In genomic region chr12:106633096-106633495, GRCm38 (mm10) we compare ENCODE assay signal across 9 mouse cellular contexts.
DNase-seq lines count a peak whose midpoint lies in the region; ATAC-seq and TF ChIP-seq lines count a peak whose summit lies in the region.
"Had no signal": no experiment of that assay in that cellular context is flagged by ENCODE, and none has a peak within 500 bp of the region (broad histone marks: within the 10 kb centered on the region; RNA-seq: fewer than 3 reads in every experiment).

No protein-coding gene starts in this region.

- 7% methylated on average over 8 of the region's 8 CpGs for whole genome bisulfite sequencing in forebrain, embryonic 10.5 days
- 21% methylated on average over 8 of the region's 8 CpGs for WGBS in forebrain, postnatal 0 days
- WGBS in intestine, embryonic 15.5 days: 7% methylated on average over 8 of the region's 8 CpGs

- H3K4me1 ChIP-seq in forebrain, embryonic 10.5 days: no peaks in the 10 kb centered on the region
- no peaks in the 10 kb centered on the region for H3K4me1 ChIP-seq in forebrain, postnatal 0 days (ENCODE audit: insufficient read depth)
- H3K4me1 ChIP-seq in intestine, embryonic 15.5 days (replicated peaks): no peaks in the 10 kb centered on the region
- H3K4me1 ChIP-seq: megakaryocyte, embryonic 14.5 days had no signal

- H3K27ac ChIP-seq in forebrain, embryonic 10.5 days: no peak overlapping the region
- no peak overlapping the region for H3K27ac ChIP-seq in forebrain, postnatal 0 days (ENCODE audit: low read depth, low read length)
- no peak overlapping the region for H3K27ac ChIP-seq in intestine, embryonic 15.5 days

- H3K4me2 ChIP-seq in forebrain, postnatal 0 days (ENCODE audit: low read depth): no peak overlapping the region
- H3K4me2 ChIP-seq in intestine, embryonic 15.5 days (replicated peaks): no peak overlapping the region

- DNase-seq in forebrain, embryonic 10.5 days (ENCODE audit: extremely low spot score, low spot score): peak; percentile 61
- no peak for DNase-seq in forebrain, postnatal 0 days
- DNase-seq in lung, postnatal 10 days: peak; percentile 15
- DNase-seq in lung, postnatal 25 days (ENCODE audit: low spot score): no peak
- peak; percentile 87 for DNase-seq in embryo, embryonic 11 days
- peak; percentile 6 for DNase-seq in ovary, postnatal 36 days (ENCODE audit: low spot score)

- no peaks in the 10 kb centered on the region for H3K36me3 ChIP-seq in forebrain, embryonic 10.5 days (replicated peaks)
- H3K36me3 ChIP-seq in forebrain, postnatal 0 days (ENCODE audit: insufficient read depth): no peaks in the 10 kb centered on the region
- no peaks in the 10 kb centered on the region for H3K36me3 ChIP-seq in intestine, embryonic 15.5 days

- no peaks in the 10 kb centered on the region for H3K27me3 ChIP-seq in forebrain, embryonic 10.5 days (ENCODE audit: poor library complexity, severe bottlenecking)
- H3K27me3 ChIP-seq in forebrain, postnatal 0 days (ENCODE audit: insufficient read depth, low read length): no peaks in the 10 kb centered on the region
- H3K27me3 ChIP-seq in intestine, embryonic 15.5 days (replicated peaks): no peaks in the 10 kb centered on the region
- H3K27me3 ChIP-seq: megakaryocyte, embryonic 14.5 days had no signal

- TF ChIP-seq CTCF in forebrain, postnatal 0 days (IDR thresholded peaks at IDR 0.05; ENCODE audit: low read depth): no peak

- H3K9ac ChIP-seq in forebrain, postnatal 0 days: no peak overlapping the region
- no peak overlapping the region for H3K9ac ChIP-seq in intestine, embryonic 15.5 days

- no peak overlapping the region for H3K4me3 ChIP-seq in forebrain, embryonic 10.5 days
- H3K4me3 ChIP-seq in forebrain, postnatal 0 days (ENCODE audit: low read depth, low read length): no peak overlapping the region
- H3K4me3 ChIP-seq in intestine, embryonic 15.5 days (replicated peaks): no peak overlapping the region
- H3K4me3 ChIP-seq: megakaryocyte, embryonic 14.5 days had no signal

- no peaks in the 10 kb centered on the region for H3K9me3 ChIP-seq in forebrain, embryonic 10.5 days
- H3K9me3 ChIP-seq in forebrain, postnatal 0 days (ENCODE audit: low read length): no peaks in the 10 kb centered on the region
- H3K9me3 ChIP-seq in intestine, embryonic 15.5 days: no peaks in the 10 kb centered on the region

- no peak for ATAC-seq in forebrain, postnatal 0 days
- no peak for ATAC-seq in intestine, embryonic 15.5 days
- no peak for ATAC-seq in frontal cortex, adult (ENCODE audit: low TSS enrichment)

Comparison
In these comparisons a context has a peak if more than half of its experiments do, and no peak if none do; other contexts are left out.
1. DNase-seq: peak in forebrain, embryonic 10.5 days (single experiment), lung, postnatal 10 days (single experiment), embryo, embryonic 11 days (single experiment) and ovary, postnatal 36 days (single experiment); none in forebrain, postnatal 0 days (single experiment) and lung, postnatal 25 days (single experiment).